Mouse (Mus musculus) cerebellum, adult 2 months (tissue): ENCODE results near the gene Hacd2. TPM values are rescaled to one million over a fixed set of nuclear protein-coding genes. Genes with fewer than 3 reads are reported as not detected.
A peak's percentile ranks its signal among the peaks of the same experiment; 100 is the strongest.

Experiments
- DNase-seq, 2 experiments: peaks; one replicate each; pipeline ENCODE4 v3.0.0; 2021
- H3K27ac ChIP-seq: fragments of 200-500 bp; 2 replicates; pipeline ENCODE4 v1.5.1; 2012; ENCODE audit warnings: low read length, control low read depth, inconsistent platforms; ENCODE audit not compliant: insufficient read depth
- H3K27me3 ChIP-seq: fragments of 200-500 bp; 2 replicates; pipeline ENCODE4 v1.6.1; 2012; ENCODE audit warnings: inconsistent platforms, mild to moderate bottlenecking, low read length, moderate library complexity; ENCODE audit not compliant: control insufficient read depth, insufficient read depth
- H3K4me1 ChIP-seq: fragments of 200-500 bp; 2 replicates; pipeline ENCODE4 v1.6.1; 2011; ENCODE audit warnings: low read length; ENCODE audit not compliant: control insufficient read depth, insufficient read depth
- H3K4me3 ChIP-seq: fragments of 200-500 bp; replicated peaks from 2 replicates; pipeline ENCODE3; 2011; ENCODE audit warnings: mild to moderate bottlenecking, low read depth, low read length, control low read depth; ENCODE audit not compliant: insufficient read depth
- CTCF ChIP-seq: fragments of 200-500 bp; IDR thresholded peaks from 2 replicates; pipeline ENCODE4 v1.5.1; 2011; ENCODE audit warnings: low read depth, mild to moderate bottlenecking, control low read depth, low read length, moderate library complexity, borderline replicate concordance; ENCODE audit not compliant: insufficient read depth
- POLR2A ChIP-seq: fragments of 200-500 bp; IDR thresholded peaks from 2 replicates; pipeline ENCODE4 v1.6.1; 2011; ENCODE audit warnings: low read length, control low read depth, borderline replicate concordance; ENCODE audit not compliant: insufficient read depth
- WGBS: fragments of 180-500 bp; shearing (Covaris S2); methylation state at CpG from one replicate; pipeline ENCODE4 v1.1.7; 2018; 5-methylcytosine and 5-hydroxymethylcytosine counted together
- polyA plus RNA-seq: library from polyadenylated mRNA; depleted of rRNA; stranded (reverse); fragments of >200 nt; gene quantifications from 2 replicates; pipeline ENCODE4 v1.2.3, GENCODE M21; 2012; rRNA removed

The Hacd2 gene
- polyA plus RNA-seq, 1 experiment, result 33.1 TPM

DNA sequence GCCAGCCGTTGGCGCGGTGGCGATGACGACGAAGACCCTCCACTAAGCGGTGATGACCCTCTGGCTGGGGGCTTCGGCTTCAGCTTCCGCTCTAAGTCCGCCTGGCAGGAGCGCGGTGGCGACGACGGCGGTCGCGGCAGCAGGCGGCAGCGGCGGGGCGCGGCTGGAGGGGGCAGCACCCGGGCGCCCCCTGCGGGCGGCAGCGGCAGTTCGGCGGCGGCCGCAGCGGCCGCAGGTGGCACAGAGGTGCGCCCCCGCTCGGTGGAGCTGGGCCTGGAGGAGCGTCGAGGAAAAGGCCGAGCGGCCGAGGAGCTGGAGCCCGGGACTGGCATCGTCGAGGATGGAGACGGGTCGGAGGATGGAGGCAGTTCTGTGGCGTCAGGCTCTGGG lies 134.1 kb downstream of the Hacd2 start:
- WGBS, result 5% methylated on average over 48 of the region's 48 CpGs
- peak overlapping the region; percentile 37 for H3K4me3 ChIP-seq

DNA sequence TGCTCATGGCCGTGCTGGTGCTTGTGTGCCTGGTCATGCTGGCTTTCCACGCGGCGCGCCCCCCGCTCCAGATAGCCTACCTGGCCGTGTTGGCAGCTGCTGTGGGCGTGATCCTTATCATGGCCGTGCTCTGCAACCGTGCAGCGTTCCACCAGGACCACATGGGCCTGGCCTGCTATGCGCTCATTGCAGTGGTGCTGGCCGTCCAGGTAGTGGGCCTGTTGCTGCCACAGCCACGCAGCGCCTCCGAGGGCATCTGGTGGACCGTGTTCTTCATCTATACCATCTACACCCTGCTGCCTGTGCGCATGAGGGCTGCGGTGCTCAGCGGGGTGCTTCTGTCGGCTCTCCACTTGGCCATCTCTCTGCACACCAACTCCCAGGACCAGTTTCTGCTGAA lies 134.6 kb downstream of the Hacd2 start:
- WGBS, result 87% methylated on average over 21 of the region's 21 CpGs
- no peak for DNase-seq
- Histone ChIP-seq H3K4me3 (no peak overlapping the region), H3K27ac (no peak overlapping the region), H3K4me1 (peaks cover 5% of the 10 kb centered on the region; the same call in 1 of the 2 replicates), H3K27me3 (no peaks in the 10 kb centered on the region)
- TF ChIP-seq POLR2A, result no peak
- no peak for TF ChIP-seq CTCF

More for the DNA sequence above, 134.1 kb downstream of the Hacd2 start:
- TF ChIP-seq POLR2A (no peak), CTCF (0 out of 2 replicates have a peak, but pooled peaks have one; percentile 7)
- Histone ChIP-seq H3K27me3 (no peaks in the 10 kb centered on the region), H3K27ac (no peak overlapping the region), H3K4me1 (peaks cover 2% of the 10 kb centered on the region; the same call in 1 of the 2 replicates)
- DNase-seq, result peak in 1 of 2 experiments; percentile 33

Other genes starting within 250 kb of the Hacd2 start
- gene Adcy5, start 132.4 kb downstream of the Hacd2 start, polyA plus RNA-seq, result 36.0 and 37.7 TPM in 2 replicates